Mouse (Mus musculus) stomach, postnatal 0 days (tissue): ENCODE results near the gene Derl3. TPM values are rescaled to one million over a fixed set of nuclear protein-coding genes. Genes with fewer than 3 reads are reported as not detected.

Experiments used
- ATAC-seq: fragments of 200-750 bp; cut with Nextera tagmentation; 2 replicates; pipeline ENCODE4 v1.8.0; 2017; ENCODE audit not compliant: low FRiP score, low TSS enrichment
- DNase-seq: peaks from one replicate; pipeline ENCODE4 v3.0.0-alpha.2; 2016; ENCODE audit warnings: low spot score
- H3K27ac ChIP-seq: fragments of 300-500 bp; sonication (generic); replicated peaks from 2 replicates; pipeline ENCODE4 v1.5.1; 2014; ENCODE audit warnings: mild to moderate bottlenecking, control low read depth
- H3K27me3 ChIP-seq: fragments of 300-500 bp; sonication (generic); 2 replicates; pipeline ENCODE4 v1.6.1; 2014; ENCODE audit warnings: low read length; ENCODE audit not compliant: control insufficient read depth, insufficient read depth
- H3K36me3 ChIP-seq: fragments of 300-500 bp; sonication (generic); 2 replicates; pipeline ENCODE4 v1.6.1; 2014; ENCODE audit warnings: low read length, mixed read lengths; ENCODE audit not compliant: control insufficient read depth, insufficient read depth
- H3K4me1 ChIP-seq: fragments of 300-500 bp; sonication (generic); replicated peaks from 2 replicates; pipeline ENCODE4 v1.6.1; 2014; ENCODE audit warnings: antibody characterized with exemption; ENCODE audit not compliant: control insufficient read depth, insufficient read depth
- H3K4me2 ChIP-seq: fragments of 300-500 bp; sonication (generic); replicated peaks from 2 replicates; pipeline ENCODE4 v1.6.1; 2014; ENCODE audit warnings: low read depth, mild to moderate bottlenecking, control low read depth, moderate library complexity
- H3K4me3 ChIP-seq: fragments of 300-500 bp; sonication (generic); 2 replicates; pipeline ENCODE4 v1.5.1; 2014; ENCODE audit warnings: low read depth, low read length, control low read depth
- H3K9ac ChIP-seq: fragments of 300-500 bp; sonication (generic); 2 replicates; pipeline ENCODE4 v1.6.1; 2014; ENCODE audit warnings: mild to moderate bottlenecking, low read length, control low read depth, mixed read lengths
- H3K9me3 ChIP-seq: fragments of 300-500 bp; sonication (generic); 2 replicates; pipeline ENCODE4 v1.6.1; 2016; ENCODE audit warnings: low read length; ENCODE audit not compliant: control insufficient read depth
- CTCF ChIP-seq: IDR thresholded peaks from 2 replicates; pipeline ENCODE4 v1.5.1; 2016; ENCODE audit warnings: antibody characterized with exemption, low read depth, mild to moderate bottlenecking, moderate library complexity
- EP300 ChIP-seq: optimal IDR thresholded peaks from 2 replicates; pipeline ENCODE3; 2016; ENCODE audit warnings: antibody characterized with exemption
- WGBS: fragments of 180-500 bp; shearing (Covaris S2); extraction: QIAGEN DNeasy Blood & Tissue Kit; methylation state at CpG from one replicate; pipeline ENCODE4 v1.1.7; 2014; 5-methylcytosine and 5-hydroxymethylcytosine counted together
- polyA plus RNA-seq: library from polyadenylated mRNA; unstranded; fragments of >200 nt; fragmentation: Nextera tagmentation; extraction: Ambion mirVana; gene quantifications from 2 replicates; pipeline ENCODE4 v1.2.1, GENCODE M21; 2015

The Derl3 gene
- polyA plus RNA-seq, 1 experiment from 2014 or later = 23.6 TPM

- Histone ChIP-seq H3K27ac (no peak within 1 kb of the TSS; the same call in 1 of the 2 replicates), H3K36me3 (no peaks in the 10 kb centered on the region), H3K9ac (peak within 1 kb of the TSS; percentile 62), H3K27me3 (no peaks in the 10 kb centered on the region), H3K4me3 (peak within 1 kb of the TSS; percentile 56), H3K4me2 (peak within 1 kb of the TSS; percentile 74), H3K9me3 (no peaks in the 10 kb centered on the region), H3K4me1 (peaks cover 11% of the 10 kb centered on the region)
- ATAC-seq (peak; percentile 85), DNase-seq (peak; percentile 93)
- 4% methylated on average over 45 of the region's 51 CpGs for WGBS
- TF ChIP-seq EP300 (no peak), CTCF (no peak)
Observed at GRCm38 (mm10) chr10:75935680-75936541, 42.7 kb downstream of the Derl3 start, which contains the start of gene Mmp11. Gene Mmp11 (minus strand): TSS chr10:75936496.

DNA sequence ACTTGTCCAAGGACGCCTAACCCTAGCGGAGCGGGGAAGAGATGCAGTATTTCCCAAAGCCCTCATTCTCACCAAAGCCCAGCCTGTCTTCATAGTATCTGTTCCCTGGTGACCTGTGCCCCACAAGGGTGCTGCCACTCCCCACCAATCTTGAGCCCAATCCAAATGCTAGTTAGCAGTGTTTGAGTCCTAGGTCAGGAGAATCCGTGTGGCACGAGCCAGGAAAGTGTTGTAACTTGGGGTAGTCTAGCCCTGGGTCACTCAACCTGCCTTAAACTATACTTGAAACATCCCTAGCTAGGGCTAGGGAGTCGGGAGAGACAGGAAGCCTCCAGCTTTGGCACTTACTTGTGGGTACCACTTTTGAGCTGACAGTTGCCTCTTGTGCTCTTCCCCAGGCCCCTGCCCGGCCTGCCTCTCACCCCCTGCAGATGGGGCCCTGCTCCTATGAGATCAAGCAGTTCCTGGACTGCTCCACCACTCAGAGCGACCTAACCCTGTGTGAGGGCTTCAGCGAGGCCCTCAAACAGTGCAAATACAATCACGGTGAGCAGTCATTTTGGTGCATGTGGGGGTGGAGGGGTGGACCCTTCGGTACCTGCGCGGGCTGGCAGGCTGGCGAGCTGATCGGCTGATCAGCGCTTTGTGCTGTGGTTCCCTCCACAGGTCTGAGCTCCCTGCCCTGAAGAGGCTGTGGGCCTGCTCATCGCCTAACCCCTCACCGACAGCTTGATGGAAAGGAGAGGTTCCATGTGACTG is 43.9 kb downstream of the Derl3 start:
- ATAC-seq = no peak

GRCm38 (mm10) chr10:75937851-75938643 is 44.8 kb downstream of the Derl3 start:
- no peak overlapping the region for H3K27ac ChIP-seq
- DNase-seq (no peak), ATAC-seq (no peak)
- H3K4me1 ChIP-seq = peaks cover 7% of the 10 kb centered on the region
- H3K9ac ChIP-seq = no peak overlapping the region
- no peak overlapping the region for H3K4me2 ChIP-seq
- TF ChIP-seq CTCF (no peak), EP300 (no peak)
- WGBS = 61% methylated on average over 10 of the region's 10 CpGs
- no peaks in the 10 kb centered on the region for H3K9me3 ChIP-seq
- H3K4me3 ChIP-seq = no peak overlapping the region
- H3K36me3 ChIP-seq = no peaks in the 10 kb centered on the region
- no peaks in the 10 kb centered on the region for H3K27me3 ChIP-seq

More for the DNA sequence above, 43.9 kb downstream of the Derl3 start:
- DNase-seq = no peak
- H3K9me3 ChIP-seq = no peaks in the 10 kb centered on the region
- WGBS = 61% methylated on average over 18 of the region's 18 CpGs
- H3K4me3 ChIP-seq = no peak overlapping the region
- no peak overlapping the region for H3K27ac ChIP-seq
- H3K36me3 ChIP-seq = no peaks in the 10 kb centered on the region
- no peaks in the 10 kb centered on the region for H3K27me3 ChIP-seq
- peaks cover 7% of the 10 kb centered on the region for H3K4me1 ChIP-seq
- TF ChIP-seq CTCF (no peak), EP300 (no peak)
- H3K4me2 ChIP-seq = peak overlapping the region; percentile 11; the same call in 1 of the 2 replicates
- H3K9ac ChIP-seq = no peak overlapping the region; the same call in 1 of the 2 replicates

DNA sequence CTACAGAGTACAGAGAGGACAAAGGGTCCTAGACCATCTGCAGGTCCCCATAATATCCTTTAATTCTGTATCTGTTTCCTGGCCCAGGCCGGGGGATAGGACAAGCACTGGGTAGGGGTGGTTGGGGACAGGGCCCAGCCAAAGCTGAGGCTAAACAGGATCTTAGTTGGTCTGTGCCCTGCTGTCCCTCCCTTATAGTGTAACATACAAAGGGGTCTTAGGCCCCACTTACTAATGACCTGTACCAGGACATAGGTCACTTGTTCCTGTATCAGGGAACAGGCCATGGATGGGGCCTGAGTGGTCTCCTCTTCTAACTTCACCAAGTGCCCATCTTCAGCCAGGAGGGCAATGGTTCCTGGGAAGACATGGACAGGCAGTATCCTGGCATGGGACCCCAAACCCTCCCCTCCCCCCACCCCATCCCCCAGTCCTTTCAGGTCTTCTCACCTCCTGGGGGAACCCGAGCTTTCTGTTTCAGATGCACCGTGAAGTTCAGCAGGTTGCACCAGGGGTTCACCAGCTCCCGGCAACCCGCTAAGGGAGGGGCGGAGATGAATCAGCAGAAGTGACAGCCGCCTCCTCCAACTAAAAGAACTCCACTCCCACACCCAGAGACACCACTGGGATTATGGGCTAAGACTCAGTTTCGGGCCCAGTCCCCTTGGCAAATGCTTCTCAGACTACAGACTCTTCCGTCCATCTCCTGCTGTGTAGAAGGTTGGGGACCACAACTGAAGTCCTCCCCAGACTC is 46.4 kb downstream of the Derl3 start:
- H3K4me1 ChIP-seq = peaks cover 7% of the 10 kb centered on the region
- ATAC-seq (no peak), DNase-seq (no peak)
- H3K9me3 ChIP-seq = no peaks in the 10 kb centered on the region
- no peak overlapping the region for H3K9ac ChIP-seq
- H3K4me2 ChIP-seq = no peak overlapping the region
- 64% methylated on average over 9 of the region's 9 CpGs for whole genome bisulfite sequencing
- TF ChIP-seq CTCF = no peak
- no peak for TF ChIP-seq EP300
- no peaks in the 10 kb centered on the region for H3K27me3 ChIP-seq
- H3K4me3 ChIP-seq = no peak overlapping the region
- H3K27ac ChIP-seq = no peak overlapping the region
- no peaks in the 10 kb centered on the region for H3K36me3 ChIP-seq

DNA sequence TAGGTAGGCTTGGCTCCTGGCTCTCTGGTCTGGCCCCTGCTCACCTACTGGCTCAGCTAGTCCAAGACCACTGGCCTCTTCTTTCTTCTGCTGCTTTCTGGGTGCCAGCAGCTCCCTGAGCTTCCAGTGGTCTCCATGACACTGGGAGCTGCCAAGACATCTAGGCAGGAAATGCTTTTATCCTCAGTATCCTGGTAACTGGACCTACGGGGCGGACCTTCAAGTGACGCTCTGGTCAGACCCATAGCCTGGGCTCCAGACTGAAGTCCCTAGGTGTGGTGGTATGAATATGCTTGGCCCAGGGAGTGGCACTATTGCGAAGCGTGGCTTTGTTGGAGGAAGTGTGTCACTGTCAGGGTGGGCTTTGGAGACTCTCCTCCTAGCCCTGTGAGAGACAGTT is 47.3 kb downstream of the Derl3 start, which contains the start of gene Gm867:
TSS of gene Gm867 (minus strand) at position 153 of the 400 bp plus-strand sequence.
- no peak for DNase-seq
- TF ChIP-seq EP300 (no peak), CTCF (no peak)
- no peak within 1 kb of the TSS for H3K4me2 ChIP-seq
- H3K4me3 ChIP-seq = no peak within 1 kb of the TSS
- H3K4me1 ChIP-seq = peaks cover 4% of the 10 kb centered on the region
- no peak within 1 kb of the TSS for H3K9ac ChIP-seq
- ATAC-seq = no peak
- H3K36me3 ChIP-seq = no peaks in the 10 kb centered on the region
- no peaks in the 10 kb centered on the region for H3K27me3 ChIP-seq
- no peak within 1 kb of the TSS for H3K27ac ChIP-seq
- 82% methylated on average over 5 of the region's 5 CpGs for WGBS
- H3K9me3 ChIP-seq = no peaks in the 10 kb centered on the region
